Mouse (Mus musculus): ENCODE measurements around the gene Sfxn2. TPM values are rescaled to one million over a fixed set of nuclear protein-coding genes. Genes with fewer than 3 reads are reported as not detected.

Gene Sfxn2
- total and polyA plus RNA-seq, 2 experiments from 2014 or later, result 10.2 to 12.0 TPM

DNA sequence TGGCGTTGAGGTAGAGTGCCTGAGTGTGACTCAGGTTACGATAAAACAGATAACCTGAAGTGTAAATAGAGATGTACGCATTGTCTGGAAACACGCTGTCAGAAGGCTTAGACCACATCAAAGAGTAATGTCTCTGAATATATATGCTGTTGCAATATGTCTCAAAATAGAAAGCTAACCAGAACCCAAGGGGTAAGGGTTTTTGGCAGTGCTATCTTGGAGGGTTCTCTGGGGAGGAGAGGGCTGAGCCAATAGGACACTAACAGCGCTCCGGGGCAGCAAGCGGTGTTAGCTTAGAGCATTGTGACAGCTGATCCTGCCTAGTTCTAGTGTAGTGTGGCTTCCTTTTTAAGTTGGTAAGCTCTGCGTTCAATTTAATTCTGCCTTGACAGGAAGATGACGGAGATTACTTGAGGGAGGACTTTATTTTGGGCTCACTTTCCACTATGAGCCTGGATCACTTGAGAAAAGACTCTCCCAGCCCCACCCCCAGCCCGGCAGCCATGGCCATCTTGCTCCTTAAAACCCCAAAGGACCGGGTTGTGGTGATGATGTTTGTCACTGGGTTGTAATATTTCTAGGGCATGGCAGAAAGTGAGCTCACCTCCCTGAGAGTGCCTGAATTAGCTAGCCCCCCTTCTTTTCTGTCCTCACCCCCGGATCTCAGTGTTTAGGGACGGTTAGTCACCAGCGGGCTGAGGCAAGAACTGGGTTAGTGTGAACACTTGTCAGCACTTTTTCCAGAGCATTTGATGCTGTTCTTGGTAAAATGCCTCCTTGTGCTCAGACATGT, 47.0 kb downstream of the Sfxn2 start:
- ATAC-seq (no peak), DNase-seq (ENCODE audit: low spot score) (no peak)
- Histone ChIP-seq H3K4me1 (ENCODE audit: insufficient read depth, low read length) (peaks cover 29% of the 10 kb centered on the region), H3K27ac (peak overlapping the region; percentile 20; the same call in 1 of the 2 replicates), H3K9me3 (ENCODE audit: low read length) (no peaks in the 10 kb centered on the region), H3K4me3 (ENCODE audit: low read length) (no peak overlapping the region), H3K36me3 (ENCODE audit: insufficient read depth, low read length) (no peaks in the 10 kb centered on the region), H3K9ac (replicated peaks; ENCODE audit: low read length) (no peak overlapping the region), H3K27me3 (ENCODE audit: insufficient read depth, low read length) (no peaks in the 10 kb centered on the region), H3K4me2 (ENCODE audit: low read depth, low read length) (no peak overlapping the region)
- TF ChIP-seq CTCF (IDR thresholded peaks at IDR 0.05; ENCODE audit: low read depth), result no peak
- 75% methylated on average over 14 of the region's 14 CpGs for WGBS

- Histone ChIP-seq H3K27ac (peak overlapping the region; percentile 41; the same call in 1 of the 2 replicates), H3K27me3 (ENCODE audit: insufficient read depth, low read length) (no peaks in the 10 kb centered on the region), H3K4me3 (ENCODE audit: low read length) (no peak overlapping the region), H3K9ac (replicated peaks; ENCODE audit: low read length) (no peak overlapping the region), H3K36me3 (ENCODE audit: insufficient read depth, low read length) (no peaks in the 10 kb centered on the region), H3K4me1 (ENCODE audit: insufficient read depth, low read length) (peaks cover 29% of the 10 kb centered on the region), H3K9me3 (ENCODE audit: low read length) (no peaks in the 10 kb centered on the region), H3K4me2 (ENCODE audit: low read depth, low read length) (no peak overlapping the region)
- ATAC-seq (peak; percentile 61), DNase-seq (ENCODE audit: low spot score) (peak; percentile 62)
- TF ChIP-seq CTCF (IDR thresholded peaks at IDR 0.05; ENCODE audit: low read depth), result no peak
- 34% methylated on average over 19 of the region's 19 CpGs for WGBS
Measured at GRCm38 (mm10) chr19:46621236-46622183, 48.3 kb downstream of the Sfxn2 start.

DNA sequence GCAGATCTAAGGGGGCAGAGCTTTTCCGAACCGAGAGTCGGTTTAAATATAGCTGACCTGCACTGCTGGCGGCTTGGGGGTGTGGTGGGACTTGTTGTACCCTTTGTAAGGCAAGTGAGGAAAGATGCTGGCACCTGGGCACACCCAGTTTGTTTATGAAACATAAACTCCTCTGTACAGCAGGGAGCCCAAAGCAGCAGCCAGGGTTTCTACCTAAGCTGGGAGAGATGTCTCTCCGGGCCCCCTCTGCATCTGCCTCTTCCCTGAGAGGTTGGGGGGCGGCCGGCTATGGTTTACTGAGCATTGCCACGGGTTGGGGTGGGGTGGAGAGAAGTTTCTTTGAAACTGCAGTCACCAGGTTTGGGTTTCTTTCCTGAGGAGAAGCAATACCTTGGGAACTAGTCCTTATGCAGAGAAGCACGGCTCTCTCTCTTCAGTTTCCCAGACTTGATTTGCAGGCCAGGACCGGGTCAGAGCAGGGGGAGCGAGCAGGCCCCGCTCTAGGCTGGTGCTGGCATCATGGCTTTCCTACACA, 49.6 kb downstream of the Sfxn2 start:
- peak overlapping the region; percentile 36; the same call in 1 of the 2 replicates for H3K4me2 ChIP-seq (ENCODE audit: low read depth, low read length)
- DNase-seq (ENCODE audit: low spot score) (no peak), ATAC-seq (no peak)
- H3K9ac ChIP-seq (replicated peaks; ENCODE audit: low read length), result 0 out of 2 replicates have a peak overlapping the region, but pooled peaks have one; percentile 18
- H3K27me3 ChIP-seq (ENCODE audit: insufficient read depth, low read length), result no peaks in the 10 kb centered on the region
- H3K36me3 ChIP-seq (ENCODE audit: insufficient read depth, low read length), result no peaks in the 10 kb centered on the region
- H3K4me1 ChIP-seq (ENCODE audit: insufficient read depth, low read length), result peaks cover 29% of the 10 kb centered on the region
- WGBS, result 33% methylated on average over 12 of the region's 12 CpGs
- H3K4me3 ChIP-seq (ENCODE audit: low read length), result no peak overlapping the region
- peak overlapping the region; percentile 2; the same call in 1 of the 2 replicates for H3K27ac ChIP-seq
- H3K9me3 ChIP-seq (ENCODE audit: low read length), result no peaks in the 10 kb centered on the region
- TF ChIP-seq CTCF (IDR thresholded peaks at IDR 0.05; ENCODE audit: low read depth), result no peak

DNA sequence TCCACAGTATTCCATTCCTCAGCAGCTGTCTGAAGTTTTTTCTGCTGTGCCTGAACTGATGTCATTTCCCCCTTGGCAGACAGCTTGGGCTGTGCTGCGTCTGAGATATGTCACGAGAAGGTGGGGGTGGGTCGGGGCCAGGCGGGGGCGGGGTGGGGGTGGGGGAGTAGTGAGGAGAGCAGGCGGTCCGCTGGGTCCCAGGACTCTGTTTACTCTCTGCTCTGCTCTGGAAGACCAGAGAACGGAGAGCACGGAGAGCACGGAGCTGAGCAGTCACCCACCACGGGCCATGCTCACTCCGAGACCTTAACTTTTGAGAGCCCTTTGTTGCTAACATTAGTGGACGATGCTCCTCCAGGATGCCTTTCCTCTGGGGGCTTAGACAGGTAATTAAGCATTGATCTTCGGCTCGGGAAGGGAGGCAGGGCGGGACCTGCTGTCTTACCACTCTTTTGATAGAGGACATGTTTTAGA, 50.1 kb downstream of the Sfxn2 start:
- H3K4me1 ChIP-seq (ENCODE audit: insufficient read depth, low read length), result peaks cover 29% of the 10 kb centered on the region
- H3K9ac ChIP-seq (replicated peaks; ENCODE audit: low read length), result peak overlapping the region; percentile 29
- peak overlapping the region; percentile 20 for H3K4me3 ChIP-seq (ENCODE audit: low read length)
- no peaks in the 10 kb centered on the region for H3K36me3 ChIP-seq (ENCODE audit: insufficient read depth, low read length)
- H3K9me3 ChIP-seq (ENCODE audit: low read length), result no peaks in the 10 kb centered on the region
- H3K27ac ChIP-seq, result peak overlapping the region; percentile 46
- peak; percentile 48 for DNase-seq (ENCODE audit: low spot score)
- no peaks in the 10 kb centered on the region for H3K27me3 ChIP-seq (ENCODE audit: insufficient read depth, low read length)
- no peak for TF ChIP-seq CTCF (IDR thresholded peaks at IDR 0.05; ENCODE audit: low read depth)
- ATAC-seq, result peak; percentile 31; the same call in 1 of the 2 replicates
- 8% methylated on average over 16 of the region's 16 CpGs for whole genome bisulfite sequencing
- H3K4me2 ChIP-seq (ENCODE audit: low read depth, low read length), result peak overlapping the region; percentile 36

DNA sequence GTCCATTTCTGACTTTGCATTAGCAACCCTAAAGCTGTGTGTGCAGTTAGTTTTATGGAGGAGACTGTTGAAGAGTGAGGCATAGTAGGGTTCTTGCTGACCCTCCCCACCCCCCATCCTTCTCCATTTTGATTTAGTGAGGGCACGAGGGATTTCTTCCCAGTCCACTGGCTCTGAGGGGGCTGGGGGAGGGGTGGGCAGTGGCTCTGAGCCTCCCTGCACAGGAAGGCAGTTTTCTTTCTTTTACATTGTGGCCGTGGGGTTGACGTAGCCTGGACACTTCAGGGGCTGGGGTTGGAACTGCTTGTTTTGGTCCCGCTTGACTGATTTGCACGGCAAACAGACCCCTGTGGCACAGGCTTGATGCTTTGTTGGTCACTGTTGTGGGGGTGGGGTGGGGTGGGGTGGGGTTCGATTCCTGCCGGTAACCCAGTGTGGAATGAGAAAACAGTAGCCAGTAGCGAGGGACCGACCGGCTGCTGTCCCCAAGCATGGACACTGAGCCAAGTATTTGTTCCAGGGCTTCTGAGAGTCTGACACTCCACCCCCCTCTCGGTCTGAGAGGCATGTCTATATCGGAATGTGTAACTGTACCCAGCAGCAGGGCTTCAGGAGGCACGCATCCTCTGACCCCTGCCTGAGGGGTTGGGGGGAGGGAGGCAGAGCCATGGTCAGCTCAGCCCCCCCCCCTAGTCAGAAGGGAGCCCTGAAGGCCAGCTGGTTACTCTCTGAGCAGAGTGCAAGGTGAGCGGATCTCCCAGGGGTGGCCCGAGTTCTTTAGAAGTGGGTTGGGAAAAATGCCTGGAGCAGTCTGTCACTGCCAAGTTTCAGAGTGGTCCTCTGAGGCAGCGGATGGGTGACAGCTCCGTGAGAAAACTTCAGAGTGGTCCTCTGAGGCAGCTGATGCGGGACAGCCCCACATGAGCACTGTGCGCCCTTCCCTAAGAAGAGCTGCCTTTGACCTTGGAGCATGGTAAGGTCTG, 50.9 kb downstream of the Sfxn2 start:
- ATAC-seq, result peak; percentile 54

More for the DNA sequence above, 50.9 kb downstream of the Sfxn2 start:
- peak overlapping the region; percentile 20 for H3K4me3 ChIP-seq (ENCODE audit: low read length)
- no peaks in the 10 kb centered on the region for H3K9me3 ChIP-seq (ENCODE audit: low read length)
- TF ChIP-seq CTCF (IDR thresholded peaks at IDR 0.05; ENCODE audit: low read depth), result no peak
- WGBS, result 21% methylated on average over 19 of the region's 19 CpGs
- H3K36me3 ChIP-seq (ENCODE audit: insufficient read depth, low read length), result no peaks in the 10 kb centered on the region
- H3K4me1 ChIP-seq (ENCODE audit: insufficient read depth, low read length), result peaks cover 26% of the 10 kb centered on the region
- peak overlapping the region; percentile 36 for H3K4me2 ChIP-seq (ENCODE audit: low read depth, low read length)
- peak; percentile 59 for DNase-seq (ENCODE audit: low spot score)
- peak overlapping the region; percentile 46 for H3K27ac ChIP-seq
- H3K27me3 ChIP-seq (ENCODE audit: insufficient read depth, low read length), result no peaks in the 10 kb centered on the region
- peak overlapping the region; percentile 29; the same call in 1 of the 2 replicates for H3K9ac ChIP-seq (replicated peaks; ENCODE audit: low read length)

Data from hindbrain, postnatal 0 days (tissue).